Mouse (Mus musculus): Measurements from ENCODE around the gene Olfr633.
"Not testable (repeated sequence)": the region's sequence is repeated elsewhere in the genome, so short reads cannot be mapped to it uniquely, and the experiment has no call there.

Gene Olfr633

GRCm38 (mm10) chr7:103944137-103944536 lies at the start of gene Olfr633:
Olfr633 (plus strand) TSS chr7:103944437.
- ChIA-PET CTCF (no interaction called here), POLR2A (no interaction called here)

- ChIA-PET POLR2A (no interaction called here), CTCF (no interaction called here)
Measured at GRCm38 (mm10) chr7:103903187-103903586, 41.0 kb upstream of the Olfr633 start, which contains the start of gene Olfr65. Olfr65 (plus strand) TSS chr7:103903487.

- ChIA-PET POLR2A (no interaction called here), CTCF (no interaction called here)
Measured at GRCm38 (mm10) chr7:103910047-103910446, 34.2 kb upstream of the Olfr633 start.

- CTCF ChIA-PET: interaction anchor here in 2 of 4 experiments (0.5 to 1.0 kb wide), 4 partner anchors 19 to 1457 kb away, joined by 3 to 4 read pairs (median 3); partner anchors contain the start of gene Olfr64 (in 1 of the 2)
Measured at GRCm38 (mm10) chr7:103912969-103913511, 31.2 kb upstream of the Olfr633 start.

GRCm38 (mm10) chr7:103915338-103915737 lies 28.9 kb upstream of the Olfr633 start:
- POLR2A ChIA-PET: no interaction called here
- CTCF ChIA-PET: no interaction called here

More at GRCm38 (mm10) chr7:103912969-103913511, 31.2 kb upstream of the Olfr633 start:
- POLR2A ChIA-PET: no interaction called here

- POLR2A ChIA-PET: no interaction called here
- CTCF ChIA-PET: no interaction called here
Measured at GRCm38 (mm10) chr7:103928525-103928924, 15.7 kb upstream of the Olfr633 start, which contains the start of gene Olfr631. Olfr631 (plus strand) TSS chr7:103928825.

- POLR2A ChIA-PET: interaction anchor here in 1 of 4 experiments (1.2 kb wide), 1 partner anchor 126 kb away, joined by 3 read pairs; no protein-coding TSS in a partner anchor
- CTCF ChIA-PET: no interaction called here
Measured at GRCm38 (mm10) chr7:103934264-103934663, 10.0 kb upstream of the Olfr633 start, which contains the start of gene Olfr632. Olfr632 (plus strand) TSS chr7:103934347.

- ChIA-PET POLR2A (no interaction called here), CTCF (interaction anchor here (0.6 to 1.5 kb wide), 11 partner anchors 9 to 1435 kb away, joined by 3 to 6 read pairs (median 3); no protein-coding TSS in a partner anchor)
Measured at GRCm38 (mm10) chr7:103942730-103943129, 1.5 kb upstream of the Olfr633 start.

GRCm38 (mm10) chr7:103966873-103967272 lies 22.6 kb downstream of the Olfr633 start:
- POLR2A ChIA-PET, CTCF ChIA-PET: not testable (repeated sequence)

GRCm38 (mm10) chr7:103970852-103971251 lies 26.6 kb downstream of the Olfr633 start, which contains the start of gene Olfr635:
Olfr635 (plus strand) TSS chr7:103971152.
- CTCF ChIA-PET: no interaction called here
- POLR2A ChIA-PET: no interaction called here

GRCm38 (mm10) chr7:103971782-103972181 lies 27.5 kb downstream of the Olfr633 start:
- CTCF ChIA-PET: no interaction called here
- POLR2A ChIA-PET: no interaction called here

GRCm38 (mm10) chr7:103998446-103998845 lies 54.2 kb downstream of the Olfr633 start, which contains the start of gene Olfr638:
Olfr638 (plus strand) TSS chr7:103998746.
- CTCF ChIA-PET: no interaction called here
- POLR2A ChIA-PET: no interaction called here

Measured in embryonic stem cell, embryonic (primary cell).